Mouse (Mus musculus): ENCODE measurements around the gene Mob1b. TPM values are rescaled to one million over a fixed set of nuclear protein-coding genes. Genes with fewer than 3 reads are reported as not detected.

Mob1b gene
- total and polyA plus RNA-seq, 3 experiments = 12.2 to 14.0 TPM; not detected in 1

DNA sequence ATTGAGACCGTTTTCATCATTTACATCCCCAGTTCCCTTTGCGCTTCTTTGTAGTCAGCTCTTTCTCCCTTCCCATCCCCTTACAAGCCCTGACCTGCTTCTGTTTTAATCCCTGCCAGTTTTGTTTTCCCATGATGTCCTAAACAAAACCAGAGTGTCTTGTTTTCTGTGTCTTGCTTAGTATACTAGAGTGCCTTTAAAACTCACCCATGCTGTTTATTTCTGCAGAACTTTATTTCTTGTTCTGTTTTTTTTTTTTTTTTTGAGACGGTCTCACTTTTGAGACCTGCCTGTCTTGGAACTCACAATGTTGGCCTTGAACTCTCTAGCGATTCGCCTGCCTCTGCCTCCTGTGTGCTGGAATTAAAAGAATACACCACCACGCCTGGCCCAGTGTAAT lies 44.9 kb downstream of the Mob1b start:
- Histone ChIP-seq H3K79me2 (ENCODE audit: control insufficient read depth, insufficient read depth, low read length, poor library complexity) (peaks cover 24% of the 10 kb centered on the region), H3K4me1 (ENCODE audit: control insufficient read depth in 1 of 2, insufficient read depth in 2 of 2, low read length in 2 of 2) (peaks cover 9 to 20% of the 10 kb centered on the region in 2 experiments), H3K4me3 (ENCODE audit: control insufficient read depth in 1 of 2, insufficient read depth in 1 of 2, low read depth in 2 of 2, low read length in 2 of 2) (peak overlapping the region; percentile 81 to 84), H3K9ac (ENCODE audit: control insufficient read depth, low read depth, low read length, poor library complexity, severe bottlenecking) (peak overlapping the region; percentile 89), H3K27ac (ENCODE audit: control insufficient read depth, low read depth, low read length) (peak overlapping the region; percentile 86), H3K36me3 (ENCODE audit: control insufficient read depth in 1 of 2, insufficient read depth in 2 of 2, low read length in 2 of 2) (peaks cover 0 to 32% of the 10 kb centered on the region in 2 experiments; a peak in 2 of 4 replicates), H3K27me3 (ENCODE audit: control insufficient read depth in 1 of 2, insufficient read depth in 2 of 2, low read length in 2 of 2) (no peaks in the 10 kb centered on the region), H3K9me3 (replicated peaks; ENCODE audit: insufficient read depth, low read length) (no peaks in the 10 kb centered on the region)
- TF ChIP-seq TBP (IDR thresholded peaks at IDR 0.05; ENCODE audit: low read depth, low read length) (no peak), POLR2A (IDR thresholded peaks at IDR 0.05; ENCODE audit: control insufficient read depth in 1 of 2, insufficient read depth in 1 of 2, low read depth in 1 of 2, low read length in 2 of 2, poor library complexity in 1 of 2) (no peak), CTCF (IDR thresholded peaks at IDR 0.05 in 2 of 3, conservative IDR thresholded peaks at IDR 0.05 in 1 of 3; ENCODE audit: control insufficient read depth in 1 of 3, insufficient read depth in 1 of 3, low read depth in 2 of 3, low read length in 3 of 3, poor library complexity in 1 of 3, severe bottlenecking in 1 of 3) (no peak), POLR2AphosphoS5 (IDR thresholded peaks at IDR 0.05; ENCODE audit: borderline replicate concordance, low read depth, low read length) (no peak), MAFK (IDR thresholded peaks at IDR 0.05; ENCODE audit: borderline replicate concordance, low read depth, low read length) (no peak), KAT2A (conservative IDR thresholded peaks at IDR 0.05; ENCODE audit: low read depth, low read length) (no peak), MAZ (IDR thresholded peaks at IDR 0.05; ENCODE audit: low read depth, low read length) (no peak), HCFC1 (IDR thresholded peaks at IDR 0.05; ENCODE audit: low read depth, low read length) (no peak), BHLHE40 (IDR thresholded peaks at IDR 0.05; ENCODE audit: borderline replicate concordance, low read depth, low read length) (no peak), ZMIZ1 (IDR thresholded peaks at IDR 0.05; ENCODE audit: low read depth, low read length) (no peak), MXI1 (IDR thresholded peaks at IDR 0.05; ENCODE audit: low read depth, low read length) (no peak), ELF1 (IDR thresholded peaks at IDR 0.05; ENCODE audit: low read depth, low read length) (no peak), ZNF384 (IDR thresholded peaks at IDR 0.05; ENCODE audit: low read depth, low read length) (peak; percentile 79), RCOR1 (IDR thresholded peaks at IDR 0.05; ENCODE audit: low read depth, low read length) (no peak), CHD2 (IDR thresholded peaks at IDR 0.05; ENCODE audit: low read length) (no peak), EP300 (IDR thresholded peaks at IDR 0.05; ENCODE audit: low read depth in 1 of 2, low read length in 2 of 2) (0 out of 4 replicates have a peak, but pooled peaks of 1 of the 2 experiments have one; percentile 1), MEF2A (IDR thresholded peaks at IDR 0.05; ENCODE audit: extremely low read depth, insufficient replicate concordance, low read depth, low read length, poor library complexity, severe bottlenecking) (no peak), ZC3H11A (IDR thresholded peaks at IDR 0.05; ENCODE audit: low read depth, low read length) (no peak), NRF1 (IDR thresholded peaks at IDR 0.05; ENCODE audit: insufficient read depth, low read depth, low read length, poor library complexity, severe bottlenecking) (no peak), JUND (IDR thresholded peaks at IDR 0.05; ENCODE audit: low read depth, low read length) (no peak), GATA1 (IDR thresholded peaks at IDR 0.05; ENCODE audit: low read depth, low read length) (no peak), TAL1 (IDR thresholded peaks at IDR 0.05; ENCODE audit: low read length) (no peak), TCF12 (IDR thresholded peaks at IDR 0.05; ENCODE audit: low read depth, low read length) (no peak), GABPA (IDR thresholded peaks at IDR 0.05; ENCODE audit: low read depth, low read length) (no peak), NELFE (IDR thresholded peaks at IDR 0.05; ENCODE audit: low read depth, low read length) (no peak), ETS1 (IDR thresholded peaks at IDR 0.05; ENCODE audit: low read depth, low read length) (0 out of 2 replicates have a peak, but pooled peaks have one; percentile 6), E2F4 (IDR thresholded peaks at IDR 0.05; ENCODE audit: borderline replicate concordance, low read depth, low read length) (no peak), RAD21 (IDR thresholded peaks at IDR 0.05; ENCODE audit: low read depth, low read length) (no peak), USF1 (IDR thresholded peaks at IDR 0.05; ENCODE audit: low read depth, low read length) (no peak), ZKSCAN1 (IDR thresholded peaks at IDR 0.05; ENCODE audit: low read depth, low read length) (no peak), CHD1 (IDR thresholded peaks at IDR 0.05; ENCODE audit: low read depth, low read length) (0 out of 2 replicates have a peak, but pooled peaks have one; percentile 38), UBTF (IDR thresholded peaks at IDR 0.05; ENCODE audit: borderline replicate concordance, insufficient read depth, low read depth, low read length) (no peak)
- DNase-seq (ENCODE audit: low read depth, low spot score) = no peak

Data from MEL (cell line).